Mouse (Mus musculus): ENCODE measurements around the gene Cyp4x1.
A peak's percentile ranks its signal among the peaks of the same experiment; 100 is the strongest.

The Cyp4x1 gene

GRCm38 (mm10) chr4:115090592-115090991 lies 43.5 kb downstream of the Cyp4x1 start:
- DNase-seq (ENCODE audit: low spot score in 2 of 2) = peak in 1 of 2 experiments; percentile 50

- DNase-seq (ENCODE audit: low spot score in 2 of 2) = peak; percentile 22 to 40
Measured at GRCm38 (mm10) chr4:115088611-115089338, 45.3 kb downstream of the Cyp4x1 start, which contains the start of gene Pdzk1ip1. Pdzk1ip1 (plus strand) TSS chr4:115088708.

- DNase-seq (ENCODE audit: low spot score in 2 of 2) = no peak
Measured at GRCm38 (mm10) chr4:115086763-115087415, 47.2 kb downstream of the Cyp4x1 start.

GRCm38 (mm10) chr4:115086257-115086656 lies 47.8 kb downstream of the Cyp4x1 start:
- DNase-seq (ENCODE audit: low spot score in 2 of 2) = no peak

GRCm38 (mm10) chr4:115085522-115086095 lies 48.5 kb downstream of the Cyp4x1 start:
- DNase-seq (ENCODE audit: low spot score in 2 of 2) = peak; percentile 16 to 36

GRCm38 (mm10) chr4:115083031-115083430 lies 51.0 kb downstream of the Cyp4x1 start:
- DNase-seq (ENCODE audit: low spot score in 2 of 2) = no peak

- no peak for DNase-seq (ENCODE audit: low spot score in 2 of 2)
Measured at GRCm38 (mm10) chr4:115079821-115080349, 54.2 kb downstream of the Cyp4x1 start.

DNA sequence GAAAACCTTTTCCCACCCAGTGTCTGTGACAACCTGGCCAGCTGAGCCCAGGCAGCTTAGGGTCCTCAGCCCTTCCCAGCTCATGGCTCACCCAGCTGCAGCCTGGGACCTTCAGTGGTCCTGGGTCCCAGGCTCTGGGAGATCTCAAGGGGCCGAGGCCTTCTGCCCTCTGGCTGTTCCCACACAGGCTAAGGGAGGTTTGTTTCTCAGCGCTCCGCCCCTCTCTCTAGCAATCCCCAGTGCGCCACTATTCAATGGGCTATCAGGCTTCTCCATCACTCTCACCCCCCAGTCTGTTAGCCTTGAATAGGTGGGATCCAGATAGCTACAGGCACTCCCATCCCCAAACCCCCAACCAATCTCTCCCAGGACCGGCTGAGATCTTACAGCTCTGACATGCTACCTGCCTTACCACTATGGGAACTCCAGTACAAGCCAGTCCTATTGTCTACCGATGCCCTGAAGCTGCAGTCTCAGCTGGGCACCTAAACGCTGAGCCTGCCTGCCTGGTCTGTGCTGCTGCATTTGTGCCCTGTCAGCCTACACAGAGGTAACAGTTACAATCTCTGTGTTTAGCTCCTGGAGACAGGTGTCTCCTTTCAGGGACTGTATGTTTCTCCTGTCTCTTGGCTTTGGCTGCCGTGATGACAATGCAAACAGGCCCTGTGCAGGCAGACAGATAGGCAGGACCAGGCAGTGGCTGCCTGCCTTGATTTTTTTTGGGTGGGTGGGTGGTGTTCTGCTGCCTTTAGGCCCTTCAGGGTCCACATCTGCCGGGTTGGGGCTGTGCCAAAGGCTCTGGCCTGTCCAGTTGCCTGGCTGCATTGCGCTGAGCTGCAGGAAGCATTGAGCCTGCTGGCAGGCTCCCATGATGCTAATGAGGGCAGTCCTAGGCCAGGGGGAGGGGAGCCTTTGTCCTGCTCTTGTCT lies 54.9 kb downstream of the Cyp4x1 start:
- no peak for DNase-seq (ENCODE audit: low spot score in 2 of 2)

GRCm38 (mm10) chr4:115075204-115075915 lies 58.7 kb downstream of the Cyp4x1 start:
- DNase-seq (ENCODE audit: low spot score in 2 of 2) = no peak

- DNase-seq (ENCODE audit: low spot score in 2 of 2) = no peak
Measured at GRCm38 (mm10) chr4:115074789-115075188, 59.3 kb downstream of the Cyp4x1 start.

DNA sequence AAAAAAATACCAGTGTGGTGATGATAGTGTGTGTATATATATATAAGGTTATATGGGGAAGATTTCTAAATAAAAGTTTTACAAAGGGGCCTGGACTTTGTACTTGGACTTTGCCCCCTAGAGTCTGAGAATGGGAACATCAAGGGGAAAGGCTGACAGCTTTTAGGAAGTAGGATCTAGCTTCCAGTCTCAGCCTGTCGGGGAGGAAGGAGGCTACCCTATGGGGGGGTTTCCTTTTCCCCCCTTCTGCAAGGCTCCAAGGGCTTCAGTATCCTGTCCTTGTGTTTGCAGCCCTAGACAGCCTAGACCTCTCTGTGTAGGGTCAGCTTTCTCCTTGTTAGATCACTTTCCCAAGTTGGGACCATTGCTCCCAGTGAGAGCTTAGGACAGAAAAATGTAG lies 62.4 kb downstream of the Cyp4x1 start:
- no peak for DNase-seq (ENCODE audit: low spot score in 2 of 2)

DNA sequence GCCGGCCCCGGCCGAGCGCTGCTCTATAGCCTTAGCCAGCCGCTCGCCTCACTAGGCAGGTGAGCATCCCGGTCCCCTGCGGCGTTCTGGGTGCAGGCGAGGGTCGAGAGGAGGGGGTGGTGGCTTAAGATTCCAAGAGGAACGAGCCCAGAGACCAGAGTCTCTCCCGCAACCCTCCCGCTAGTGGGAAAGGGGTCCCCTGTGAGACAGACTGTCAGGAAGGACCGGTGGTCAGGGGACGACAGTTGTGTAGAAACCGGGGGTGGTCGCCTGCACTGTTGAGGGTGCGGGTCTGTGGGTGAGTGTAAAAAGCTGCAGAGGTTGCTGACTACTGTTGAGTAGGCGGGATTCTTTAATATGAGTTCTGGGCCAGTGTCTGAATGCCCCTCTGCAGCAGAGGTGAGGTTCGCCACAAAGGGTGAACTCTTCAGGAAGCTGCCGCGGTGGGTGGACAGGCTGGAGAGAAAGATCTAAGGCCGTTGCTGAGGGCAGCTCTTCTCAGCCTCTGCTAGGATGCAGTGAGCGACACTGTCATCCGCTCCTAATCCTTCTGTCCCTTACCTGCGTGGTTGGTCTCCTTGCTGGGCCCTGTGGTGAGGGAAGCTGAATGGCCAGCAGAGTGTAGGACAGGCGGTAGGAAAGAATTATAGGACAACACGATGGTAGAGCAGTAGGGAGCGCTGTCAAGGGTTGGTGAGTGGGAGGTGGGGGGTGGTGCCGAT lies 70.4 kb downstream of the Cyp4x1 start:
- peak in 1 of 2 experiments; percentile 19 for DNase-seq (ENCODE audit: low spot score in 2 of 2)

DNA sequence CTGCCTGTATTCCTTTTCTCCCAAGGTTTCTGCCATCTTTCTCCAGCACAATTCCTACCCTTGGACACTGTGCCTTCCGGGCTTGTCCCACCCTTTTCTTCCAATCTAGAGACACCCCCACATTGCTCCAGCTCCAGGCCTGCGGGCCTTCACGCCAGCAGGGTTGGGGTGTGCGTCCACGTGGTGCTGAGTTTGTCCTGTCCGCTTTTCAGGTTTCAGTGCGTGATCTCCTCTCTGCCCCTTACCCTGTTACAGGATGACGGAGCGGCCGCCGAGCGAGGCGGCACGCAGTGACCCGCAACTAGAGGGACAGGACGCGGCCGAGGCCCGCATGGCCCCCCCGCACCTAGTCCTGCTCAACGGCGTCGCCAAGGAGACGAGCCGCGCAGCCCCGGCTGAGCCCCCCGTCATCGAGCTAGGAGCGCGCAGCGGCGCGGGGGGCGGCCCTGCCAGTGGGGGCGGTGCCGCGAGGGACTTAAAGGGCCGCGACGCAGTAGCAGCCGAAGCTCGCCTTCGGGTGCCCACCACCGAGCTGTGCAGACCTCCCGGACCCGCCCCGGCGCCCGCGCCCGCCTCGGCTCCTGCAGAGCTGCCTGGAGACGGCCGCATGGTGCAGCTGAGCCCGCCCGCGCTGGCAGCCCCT lies 71.1 kb downstream of the Cyp4x1 start:
- DNase-seq (ENCODE audit: low spot score in 2 of 2) = peak in 1 of 2 experiments; percentile 15

GRCm38 (mm10) chr4:115062540-115062874 lies 71.6 kb downstream of the Cyp4x1 start:
- DNase-seq (ENCODE audit: low spot score in 2 of 2) = no peak

- no peak for DNase-seq (ENCODE audit: low spot score in 2 of 2)
Measured at GRCm38 (mm10) chr4:115060753-115061152, 73.3 kb downstream of the Cyp4x1 start.

GRCm38 (mm10) chr4:115059871-115060270 lies 74.2 kb downstream of the Cyp4x1 start:
- DNase-seq (ENCODE audit: low spot score in 2 of 2) = no peak

DNA sequence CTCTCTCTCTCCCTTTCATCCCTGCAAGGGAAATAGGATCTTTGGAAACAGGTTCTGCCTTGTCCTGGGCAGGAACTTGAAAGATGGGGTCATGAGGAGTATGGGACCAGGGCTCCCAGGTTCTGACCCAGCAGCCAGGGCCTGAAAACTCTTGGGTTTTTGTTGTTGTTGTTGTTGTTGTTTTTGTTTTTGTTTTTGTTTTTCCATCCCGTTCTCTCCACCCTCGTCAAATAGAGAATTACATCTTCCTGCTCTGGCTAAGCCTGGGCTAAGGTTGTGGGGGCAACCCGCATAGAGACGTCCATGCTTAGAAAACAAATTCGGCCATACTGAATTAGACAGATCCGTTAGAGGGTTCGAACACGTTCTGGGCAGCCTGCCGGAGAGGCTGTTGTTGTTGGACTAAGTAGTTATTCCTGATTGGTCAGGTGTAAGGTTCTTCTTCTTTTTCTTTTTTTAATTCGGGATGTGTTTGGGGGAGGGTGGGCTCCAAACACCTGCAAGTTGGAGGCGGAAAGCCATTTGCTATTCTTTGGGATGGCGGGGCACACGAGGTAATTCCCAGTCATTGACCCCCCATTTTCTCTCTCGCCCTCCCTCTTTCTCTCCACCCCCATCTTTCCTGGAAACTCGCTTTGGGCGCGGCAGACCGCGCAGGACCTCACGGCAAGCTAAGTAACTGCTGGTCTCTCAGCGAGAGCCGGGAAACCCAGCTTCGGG lies 75.0 kb downstream of the Cyp4x1 start:
- no peak for DNase-seq (ENCODE audit: low spot score in 2 of 2)

- DNase-seq (ENCODE audit: low spot score in 2 of 2) = peak in 1 of 2 experiments; percentile 18
Measured at GRCm38 (mm10) chr4:115058317-115058761, 75.7 kb downstream of the Cyp4x1 start.
